Mouse (Mus musculus): ENCODE measurements around the gene Actl7b. TPM values are rescaled to one million over a fixed set of nuclear protein-coding genes. Genes with fewer than 3 reads are reported as not detected.

The Actl7b gene
- polyA plus RNA-seq, 1 experiment: 0.25 TPM

DNA sequence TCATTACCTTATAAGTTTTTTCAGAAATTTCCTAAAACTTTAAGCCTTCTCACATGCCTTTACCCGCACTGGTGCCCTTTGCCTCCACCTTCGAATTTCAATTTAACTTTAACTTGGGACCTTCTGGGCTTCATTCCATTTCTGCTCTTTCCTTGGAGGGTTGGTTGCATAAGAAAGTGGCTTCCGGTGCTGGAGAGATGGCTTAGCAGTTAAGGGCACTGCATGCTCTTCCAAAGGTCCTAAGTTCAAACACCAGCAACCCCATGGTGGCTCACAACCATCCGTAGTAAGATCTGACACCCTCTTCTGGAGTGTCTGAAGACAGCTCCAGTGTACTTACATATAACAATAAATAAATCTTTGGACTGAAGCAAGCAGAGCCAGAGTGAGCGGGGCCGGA, 18.0 kb downstream of the Actl7b start:
- H3K27ac ChIP-seq (ENCODE audit: insufficient read depth, low read depth, low read length): peak overlapping the region; percentile 52; the same call in 1 of the 2 replicates
- H3K27me3 ChIP-seq (replicated peaks; ENCODE audit: control insufficient read depth, insufficient read depth, low read length): no peaks in the 10 kb centered on the region
- no peak overlapping the region for H3K4me3 ChIP-seq (ENCODE audit: insufficient read depth, low read depth, low read length)
- TF ChIP-seq POLR2A (IDR thresholded peaks at IDR 0.05; ENCODE audit: low read depth, low read length) (no peak), CTCF (conservative IDR thresholded peaks at IDR 0.05; ENCODE audit: insufficient read depth, insufficient read length, low read depth, low read length) (no peak)
- DNase-seq: peak; percentile 88
- 65% methylated on average over 6 of the region's 6 CpGs for WGBS
- no peaks in the 10 kb centered on the region for H3K36me3 ChIP-seq (ENCODE audit: control insufficient read depth, insufficient read depth, low read length)
- H3K4me1 ChIP-seq (ENCODE audit: control insufficient read depth, insufficient read depth, low read length): peaks cover 4% of the 10 kb centered on the region

DNA sequence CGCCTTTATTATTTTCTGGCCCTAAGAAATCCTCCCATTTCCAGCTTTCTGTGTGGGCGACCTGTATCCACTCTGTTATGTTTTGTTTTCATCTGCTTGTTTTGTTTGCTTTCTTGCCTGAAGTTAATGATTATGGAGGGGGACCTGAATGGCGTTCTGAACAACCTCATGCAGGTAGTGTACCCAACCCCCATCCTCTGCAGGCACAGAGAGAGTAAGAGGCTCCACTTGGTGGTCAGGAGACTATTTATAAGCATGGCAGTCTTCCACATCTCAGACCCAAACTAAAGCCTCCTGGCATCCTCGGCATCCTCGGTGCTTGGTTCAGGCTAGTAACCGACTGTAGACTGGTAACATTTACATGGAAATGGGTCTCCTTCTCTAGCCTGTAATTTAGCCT, 18.9 kb downstream of the Actl7b start:
- Histone ChIP-seq H3K36me3 (ENCODE audit: control insufficient read depth, insufficient read depth, low read length) (no peaks in the 10 kb centered on the region), H3K27me3 (replicated peaks; ENCODE audit: control insufficient read depth, insufficient read depth, low read length) (no peaks in the 10 kb centered on the region), H3K27ac (ENCODE audit: insufficient read depth, low read depth, low read length) (peak overlapping the region; percentile 52; the same call in 1 of the 2 replicates), H3K4me3 (ENCODE audit: insufficient read depth, low read depth, low read length) (no peak overlapping the region), H3K4me1 (ENCODE audit: control insufficient read depth, insufficient read depth, low read length) (peaks cover 4% of the 10 kb centered on the region)
- DNase-seq: peak; percentile 69
- 46% methylated on average over 6 of the region's 6 CpGs for WGBS
- TF ChIP-seq CTCF (conservative IDR thresholded peaks at IDR 0.05; ENCODE audit: insufficient read depth, insufficient read length, low read depth, low read length) (no peak), POLR2A (IDR thresholded peaks at IDR 0.05; ENCODE audit: low read depth, low read length) (no peak)

GRCm38 (mm10) chr4:56721469-56721868, 19.8 kb downstream of the Actl7b start:
- Histone ChIP-seq H3K4me3 (ENCODE audit: insufficient read depth, low read depth, low read length) (no peak overlapping the region), H3K36me3 (ENCODE audit: control insufficient read depth, insufficient read depth, low read length) (no peaks in the 10 kb centered on the region), H3K27me3 (replicated peaks; ENCODE audit: control insufficient read depth, insufficient read depth, low read length) (no peaks in the 10 kb centered on the region), H3K27ac (ENCODE audit: insufficient read depth, low read depth, low read length) (no peak overlapping the region), H3K4me1 (ENCODE audit: control insufficient read depth, insufficient read depth, low read length) (peaks cover 4% of the 10 kb centered on the region)
- TF ChIP-seq POLR2A (IDR thresholded peaks at IDR 0.05; ENCODE audit: low read depth, low read length) (no peak), CTCF (conservative IDR thresholded peaks at IDR 0.05; ENCODE audit: insufficient read depth, insufficient read length, low read depth, low read length) (peak; percentile 48)
- 39% methylated on average over 3 of the region's 3 CpGs for WGBS
- peak; percentile 50 for DNase-seq

DNA sequence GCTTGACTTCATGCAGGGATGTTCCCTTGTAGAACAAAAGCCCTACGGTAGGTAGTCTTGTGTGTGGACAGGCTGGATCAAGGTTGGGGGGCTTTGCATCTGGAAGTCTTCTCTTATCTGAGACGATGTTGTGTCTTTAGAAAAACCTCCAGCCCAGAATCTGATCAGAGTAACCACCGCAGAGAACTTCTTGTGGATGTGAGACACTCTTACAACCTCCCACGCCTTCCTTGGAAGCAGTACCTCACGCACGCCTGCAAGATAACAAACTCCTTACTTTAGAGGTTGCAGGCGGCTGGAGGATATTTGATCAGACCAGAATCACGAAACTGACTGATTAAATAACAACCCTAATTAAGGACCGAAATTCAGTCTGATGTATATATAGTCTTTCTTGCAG, 20.8 kb downstream of the Actl7b start:
- no peak for DNase-seq
- Histone ChIP-seq H3K27ac (ENCODE audit: insufficient read depth, low read depth, low read length) (no peak overlapping the region), H3K4me1 (ENCODE audit: control insufficient read depth, insufficient read depth, low read length) (peaks cover 4% of the 10 kb centered on the region), H3K36me3 (ENCODE audit: control insufficient read depth, insufficient read depth, low read length) (no peaks in the 10 kb centered on the region), H3K4me3 (ENCODE audit: insufficient read depth, low read depth, low read length) (no peak overlapping the region), H3K27me3 (replicated peaks; ENCODE audit: control insufficient read depth, insufficient read depth, low read length) (no peaks in the 10 kb centered on the region)
- TF ChIP-seq CTCF (conservative IDR thresholded peaks at IDR 0.05; ENCODE audit: insufficient read depth, insufficient read length, low read depth, low read length) (no peak), POLR2A (IDR thresholded peaks at IDR 0.05; ENCODE audit: low read depth, low read length) (no peak)
- 49% methylated on average over 9 of the region's 9 CpGs for WGBS

- Histone ChIP-seq H3K36me3 (ENCODE audit: control insufficient read depth, insufficient read depth, low read length) (no peaks in the 10 kb centered on the region), H3K4me1 (ENCODE audit: control insufficient read depth, insufficient read depth, low read length) (peaks cover 4% of the 10 kb centered on the region), H3K27ac (ENCODE audit: insufficient read depth, low read depth, low read length) (no peak overlapping the region), H3K4me3 (ENCODE audit: insufficient read depth, low read depth, low read length) (no peak overlapping the region), H3K27me3 (replicated peaks; ENCODE audit: control insufficient read depth, insufficient read depth, low read length) (no peaks in the 10 kb centered on the region)
- TF ChIP-seq POLR2A (IDR thresholded peaks at IDR 0.05; ENCODE audit: low read depth, low read length) (no peak), CTCF (conservative IDR thresholded peaks at IDR 0.05; ENCODE audit: insufficient read depth, insufficient read length, low read depth, low read length) (no peak)
- WGBS: 64% methylated on average over 9 of the region's 9 CpGs
- no peak for DNase-seq
Measured at GRCm38 (mm10) chr4:56719456-56719855, 21.8 kb downstream of the Actl7b start.

GRCm38 (mm10) chr4:56718573-56719442, 22.4 kb downstream of the Actl7b start:
- DNase-seq: peak; percentile 58
- Histone ChIP-seq H3K27me3 (replicated peaks; ENCODE audit: control insufficient read depth, insufficient read depth, low read length) (no peaks in the 10 kb centered on the region), H3K36me3 (ENCODE audit: control insufficient read depth, insufficient read depth, low read length) (no peaks in the 10 kb centered on the region), H3K4me3 (ENCODE audit: insufficient read depth, low read depth, low read length) (no peak overlapping the region), H3K27ac (ENCODE audit: insufficient read depth, low read depth, low read length) (0 out of 2 replicates have a peak overlapping the region, but pooled peaks have one; percentile 35), H3K4me1 (ENCODE audit: control insufficient read depth, insufficient read depth, low read length) (peaks cover 4% of the 10 kb centered on the region)
- TF ChIP-seq POLR2A (IDR thresholded peaks at IDR 0.05; ENCODE audit: low read depth, low read length): no peak
- TF ChIP-seq CTCF (conservative IDR thresholded peaks at IDR 0.05; ENCODE audit: insufficient read depth, insufficient read length, low read depth, low read length): no peak
- 58% methylated on average over 12 of the region's 12 CpGs for WGBS

DNA sequence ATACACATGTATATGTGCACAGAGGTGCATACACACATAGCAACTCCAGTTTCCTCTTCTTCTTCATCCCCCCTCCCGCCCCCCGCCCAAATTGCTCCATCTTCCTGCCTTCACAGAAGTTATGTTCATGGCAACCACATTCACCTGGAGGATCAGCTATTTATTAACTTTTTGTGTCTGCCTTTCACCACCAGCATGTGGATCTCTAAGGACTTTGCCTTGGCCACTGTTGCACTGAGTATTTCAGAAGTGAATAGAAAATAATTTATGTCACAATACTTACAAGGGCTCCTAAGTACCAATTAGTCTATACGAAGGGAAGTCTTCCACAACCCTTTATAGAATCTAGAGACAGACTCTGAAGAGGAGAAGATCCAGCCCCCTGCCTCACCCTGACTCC, 23.3 kb downstream of the Actl7b start:
- TF ChIP-seq CTCF (conservative IDR thresholded peaks at IDR 0.05; ENCODE audit: insufficient read depth, insufficient read length, low read depth, low read length) (no peak), POLR2A (IDR thresholded peaks at IDR 0.05; ENCODE audit: low read depth, low read length) (no peak)
- WGBS: 65% methylated on average over 3 of the region's 3 CpGs
- Histone ChIP-seq H3K27me3 (replicated peaks; ENCODE audit: control insufficient read depth, insufficient read depth, low read length) (no peaks in the 10 kb centered on the region), H3K4me1 (ENCODE audit: control insufficient read depth, insufficient read depth, low read length) (peaks cover 4% of the 10 kb centered on the region), H3K4me3 (ENCODE audit: insufficient read depth, low read depth, low read length) (no peak overlapping the region), H3K36me3 (ENCODE audit: control insufficient read depth, insufficient read depth, low read length) (no peaks in the 10 kb centered on the region), H3K27ac (ENCODE audit: insufficient read depth, low read depth, low read length) (0 out of 2 replicates have a peak overlapping the region, but pooled peaks have one; percentile 35)
- DNase-seq: peak; percentile 75
